ENCODE assay signal across 13 mouse cellular contexts in the genomic region with DNA sequence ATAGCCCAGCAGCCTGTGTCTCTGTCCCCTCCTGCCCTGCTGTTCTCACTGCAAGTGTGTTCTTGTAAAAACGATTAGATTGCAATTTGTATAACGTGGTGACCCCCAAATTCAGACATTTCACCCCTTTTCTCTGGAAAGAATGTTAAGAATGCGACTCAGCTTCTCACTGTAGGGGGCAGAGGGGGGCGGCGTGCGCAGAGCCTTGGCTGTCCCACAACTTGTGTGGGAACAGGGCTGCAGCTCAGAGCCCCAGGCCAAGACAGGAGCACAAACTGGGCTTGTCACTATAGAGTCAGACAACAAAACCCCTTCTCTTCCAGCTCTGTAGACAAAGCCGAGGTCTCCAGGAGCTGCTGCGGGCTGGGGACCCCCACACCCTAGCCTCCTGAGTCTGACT. TPM values are rescaled to one million over a fixed set of nuclear protein-coding genes. Genes with fewer than 3 reads are reported as not detected.
DNase-seq lines count a peak whose midpoint lies in the region; ATAC-seq and TF ChIP-seq lines count a peak whose summit lies in the region.
"Had no signal": no experiment of that assay in that cellular context is flagged by ENCODE, and none has a peak within 500 bp of the region (broad histone marks: within the 10 kb centered on the region; RNA-seq: fewer than 3 reads in every experiment).

No protein-coding gene starts in this region.

- 0 out of 2 replicates have a peak, but pooled peaks cover 7% of the 10 kb centered on the region for H3K4me1 ChIP-seq in hindbrain, embryonic 11.5 days (replicated peaks; ENCODE audit: control insufficient read depth, insufficient read depth, low read length)
- H3K4me1 ChIP-seq in hindbrain, postnatal 0 days (ENCODE audit: insufficient read depth, low read length) = no peaks in the 10 kb centered on the region
- H3K4me1 ChIP-seq in neural tube, embryonic 11.5 days (ENCODE audit: control insufficient read depth, insufficient read depth, low read length) = peaks cover 12% of the 10 kb centered on the region
- peaks cover 17% of the 10 kb centered on the region for H3K4me1 ChIP-seq in neural tube, embryonic 15.5 days
- H3K4me1 ChIP-seq in embryonic facial prominence, embryonic 15.5 days = peaks cover 9% of the 10 kb centered on the region

- WGBS in hindbrain, embryonic 11.5 days = 8% methylated on average over 8 of the region's 8 CpGs
- WGBS in hindbrain, postnatal 0 days = 12% methylated on average over 8 of the region's 8 CpGs
- WGBS in neural tube, embryonic 11.5 days = 12% methylated on average over 8 of the region's 8 CpGs
- 16% methylated on average over 8 of the region's 8 CpGs for whole genome bisulfite sequencing in neural tube, embryonic 15.5 days
- 17% methylated on average over 8 of the region's 8 CpGs for WGBS in embryonic facial prominence, embryonic 15.5 days

- peaks cover 4% of the 10 kb centered on the region for H3K27me3 ChIP-seq in hindbrain, embryonic 11.5 days (ENCODE audit: control insufficient read depth, insufficient read depth, low read length)
- no peaks in the 10 kb centered on the region for H3K27me3 ChIP-seq in hindbrain, postnatal 0 days (ENCODE audit: insufficient read depth, low read length)
- H3K27me3 ChIP-seq in neural tube, embryonic 11.5 days (ENCODE audit: control insufficient read depth, insufficient read depth, low read length) = no peaks in the 10 kb centered on the region
- peaks cover 4% of the 10 kb centered on the region for H3K27me3 ChIP-seq in neural tube, embryonic 15.5 days (replicated peaks)
- no peaks in the 10 kb centered on the region for H3K27me3 ChIP-seq in embryonic facial prominence, embryonic 15.5 days
- H3K27me3 ChIP-seq: stomach, embryonic 15.5 days had no signal

- H3K4me2 ChIP-seq in hindbrain, embryonic 11.5 days (replicated peaks; ENCODE audit: low read depth, low read length) = no peak overlapping the region
- no peak overlapping the region for H3K4me2 ChIP-seq in hindbrain, postnatal 0 days (ENCODE audit: low read depth, low read length)
- no peak overlapping the region for H3K4me2 ChIP-seq in neural tube, embryonic 11.5 days (ENCODE audit: low read depth)
- H3K4me2 ChIP-seq in neural tube, embryonic 15.5 days = no peak overlapping the region
- no peak overlapping the region for H3K4me2 ChIP-seq in embryonic facial prominence, embryonic 15.5 days (replicated peaks)
- H3K4me2 ChIP-seq: stomach, embryonic 15.5 days had no signal

- H3K4me3 ChIP-seq in hindbrain, embryonic 11.5 days (ENCODE audit: low read depth, low read length) = no peak overlapping the region
- no peak overlapping the region for H3K4me3 ChIP-seq in hindbrain, postnatal 0 days (ENCODE audit: low read length)
- H3K4me3 ChIP-seq in neural tube, embryonic 11.5 days (ENCODE audit: low read depth, low read length) = no peak overlapping the region
- no peak overlapping the region for H3K4me3 ChIP-seq in neural tube, embryonic 15.5 days (replicated peaks)
- H3K4me3 ChIP-seq in embryonic facial prominence, embryonic 15.5 days (replicated peaks) = no peak overlapping the region
- H3K4me3 ChIP-seq: stomach, embryonic 15.5 days had no signal

- no peak for ATAC-seq in hindbrain, embryonic 11.5 days (ENCODE audit: low FRiP score)
- no peak for ATAC-seq in hindbrain, postnatal 0 days
- ATAC-seq in neural tube, embryonic 11.5 days (ENCODE audit: insufficient read depth, low FRiP score, low TSS enrichment) = no peak
- no peak for ATAC-seq in neural tube, embryonic 15.5 days (ENCODE audit: low FRiP score)
- no peak for ATAC-seq in embryonic facial prominence, embryonic 15.5 days (ENCODE audit: insufficient number of reproducible peaks, low FRiP score, low TSS enrichment, low read depth)

- DNase-seq in hindbrain, embryonic 11.5 days (ENCODE audit: low spot score) = peak; percentile 28
- DNase-seq in hindbrain, postnatal 0 days (ENCODE audit: low spot score) = no peak
- DNase-seq in neural tube, embryonic 11.5 days (ENCODE audit: low spot score) = no peak
- DNase-seq in mesoderm, embryonic 11.5 days (ENCODE audit: low read depth, low spot score) = peak; percentile 42
- DNase-seq in thymus, adult 18-20 months = no peak
- DNase-seq in adrenal gland, postnatal 4 days (ENCODE audit: low spot score in 2 of 2) = no peak
- DNase-seq: adrenal gland, postnatal 36 days; heart, postnatal 36 days; kidney, postnatal 25 days; thymus, postnatal 36 days had no signal

- no peaks in the 10 kb centered on the region for H3K9me3 ChIP-seq in hindbrain, embryonic 11.5 days (ENCODE audit: control insufficient read depth, low read length)
- no peaks in the 10 kb centered on the region for H3K9me3 ChIP-seq in hindbrain, postnatal 0 days (ENCODE audit: low read length)
- no peaks in the 10 kb centered on the region for H3K9me3 ChIP-seq in neural tube, embryonic 11.5 days (ENCODE audit: control insufficient read depth, low read length)
- H3K9me3 ChIP-seq in neural tube, embryonic 15.5 days (replicated peaks) = no peaks in the 10 kb centered on the region
- H3K9me3 ChIP-seq in embryonic facial prominence, embryonic 15.5 days (replicated peaks) = no peaks in the 10 kb centered on the region
- H3K9me3 ChIP-seq: stomach, embryonic 15.5 days had no signal

- H3K9ac ChIP-seq in hindbrain, embryonic 11.5 days (ENCODE audit: low read depth, low read length) = no peak overlapping the region
- no peak overlapping the region for H3K9ac ChIP-seq in hindbrain, postnatal 0 days (replicated peaks; ENCODE audit: low read length)
- H3K9ac ChIP-seq in neural tube, embryonic 11.5 days (ENCODE audit: low read length) = 0 out of 2 replicates have a peak overlapping the region, but pooled peaks have one; percentile 26
- H3K9ac ChIP-seq in neural tube, embryonic 15.5 days (replicated peaks) = no peak overlapping the region
- H3K9ac ChIP-seq in embryonic facial prominence, embryonic 15.5 days = no peak overlapping the region
- H3K9ac ChIP-seq: stomach, embryonic 15.5 days had no signal

- no peak for TF ChIP-seq CTCF in hindbrain, postnatal 0 days (IDR thresholded peaks at IDR 0.05; ENCODE audit: low read depth)

- H3K27ac ChIP-seq in hindbrain, embryonic 11.5 days (ENCODE audit: low read depth, low read length) = 0 out of 2 replicates have a peak overlapping the region, but pooled peaks have one; percentile 33
- H3K27ac ChIP-seq in hindbrain, postnatal 0 days = no peak overlapping the region
- H3K27ac ChIP-seq in neural tube, embryonic 11.5 days (ENCODE audit: low read depth, low read length) = 0 out of 2 replicates have a peak overlapping the region, but pooled peaks have one; percentile 20
- no peak overlapping the region for H3K27ac ChIP-seq in neural tube, embryonic 15.5 days (replicated peaks)
- H3K27ac ChIP-seq in embryonic facial prominence, embryonic 15.5 days (replicated peaks) = 0 out of 2 replicates have a peak overlapping the region, but pooled peaks have one; percentile 4
- H3K27ac ChIP-seq: stomach, embryonic 15.5 days had no signal

- H3K36me3 ChIP-seq in hindbrain, embryonic 11.5 days (ENCODE audit: control insufficient read depth, insufficient read depth, low read length) = 0 out of 2 replicates have a peak, but pooled peaks cover 2% of the 10 kb centered on the region
- peaks cover 21% of the 10 kb centered on the region; the same call in 1 of the 2 replicates for H3K36me3 ChIP-seq in hindbrain, postnatal 0 days (ENCODE audit: insufficient read depth, low read length)
- H3K36me3 ChIP-seq in neural tube, embryonic 11.5 days (ENCODE audit: control insufficient read depth, insufficient read depth, low read length) = no peaks in the 10 kb centered on the region
- peaks cover 24% of the 10 kb centered on the region for H3K36me3 ChIP-seq in neural tube, embryonic 15.5 days
- H3K36me3 ChIP-seq in embryonic facial prominence, embryonic 15.5 days = peaks cover 32% of the 10 kb centered on the region

RNA-seq across cellular contexts. Expression of a gene that starts 21.7 kb away (rescaled TPM):
- polyA plus RNA-seq in hindbrain, embryonic 11.5 days (2014; fragmentation: Nextera tagmentation; extraction: Ambion mirVana) = 62.7 and 63.4 TPM in 2 replicates
- total RNA-seq in hindbrain, postnatal 0 days (2014; rRNA removed) = 20.9 and 23.0 TPM in 2 replicates
- polyA plus RNA-seq in hindbrain, postnatal 0 days (2015; fragmentation: Nextera tagmentation; extraction: Ambion mirVana) = 86.4 and 90.7 TPM in 2 replicates
- polyA plus RNA-seq in neural tube, embryonic 11.5 days (2014; fragmentation: Nextera tagmentation; extraction: Ambion mirVana) = 50.7 and 56.5 TPM in 2 replicates
- polyA plus RNA-seq in neural tube, embryonic 15.5 days (2015; fragmentation: Nextera tagmentation; extraction: Ambion mirVana) = 76.7 and 80.3 TPM in 2 replicates
- 46.0 and 53.7 TPM in 2 replicates for polyA plus RNA-seq in embryonic facial prominence, embryonic 15.5 days (2015; fragmentation: Nextera tagmentation; extraction: Ambion mirVana)
- total RNA-seq in adrenal gland, postnatal 4 days (2021) = 10 to 100 TPM; 25.6 to 30.7 TPM

RNA-seq across cellular contexts. Expression of a gene that starts 21.8 kb away (rescaled TPM):
- 14.1 and 16.4 TPM in 2 replicates for polyA plus RNA-seq in hindbrain, embryonic 11.5 days (2014; fragmentation: Nextera tagmentation; extraction: Ambion mirVana)
- total RNA-seq in hindbrain, postnatal 0 days (2014; rRNA removed) = 17.0 and 17.3 TPM in 2 replicates
- polyA plus RNA-seq in hindbrain, postnatal 0 days (2015; fragmentation: Nextera tagmentation; extraction: Ambion mirVana) = 11.0 and 11.1 TPM in 2 replicates
- polyA plus RNA-seq in neural tube, embryonic 11.5 days (2014; fragmentation: Nextera tagmentation; extraction: Ambion mirVana) = 15.6 and 18.5 TPM in 2 replicates
- polyA plus RNA-seq in neural tube, embryonic 15.5 days (2015; fragmentation: Nextera tagmentation; extraction: Ambion mirVana) = 11.0 and 11.6 TPM in 2 replicates
- 14.4 and 15.5 TPM in 2 replicates for polyA plus RNA-seq in embryonic facial prominence, embryonic 15.5 days (2015; fragmentation: Nextera tagmentation; extraction: Ambion mirVana)
- total RNA-seq in adrenal gland, postnatal 4 days (2021) = 10 to 100 TPM; 11.5 to 12.3 TPM

Comparison
In these comparisons a context has a peak if more than half of its experiments do, and no peak if none do; other contexts are left out.
1. DNase-seq: peak in hindbrain, embryonic 11.5 days (single experiment) and mesoderm, embryonic 11.5 days (single experiment); none in hindbrain, postnatal 0 days (single experiment), neural tube, embryonic 11.5 days (single experiment), thymus, adult 18-20 months (0 of 2) and adrenal gland, postnatal 4 days (0 of 2).
2. H3K27ac ChIP-seq: peak in hindbrain, embryonic 11.5 days (single experiment), neural tube, embryonic 11.5 days (single experiment) and embryonic facial prominence, embryonic 15.5 days (single experiment); none in hindbrain, postnatal 0 days (single experiment) and neural tube, embryonic 15.5 days (single experiment).